8 mouse cellular contexts compared by ENCODE assay signal in the genomic region with DNA sequence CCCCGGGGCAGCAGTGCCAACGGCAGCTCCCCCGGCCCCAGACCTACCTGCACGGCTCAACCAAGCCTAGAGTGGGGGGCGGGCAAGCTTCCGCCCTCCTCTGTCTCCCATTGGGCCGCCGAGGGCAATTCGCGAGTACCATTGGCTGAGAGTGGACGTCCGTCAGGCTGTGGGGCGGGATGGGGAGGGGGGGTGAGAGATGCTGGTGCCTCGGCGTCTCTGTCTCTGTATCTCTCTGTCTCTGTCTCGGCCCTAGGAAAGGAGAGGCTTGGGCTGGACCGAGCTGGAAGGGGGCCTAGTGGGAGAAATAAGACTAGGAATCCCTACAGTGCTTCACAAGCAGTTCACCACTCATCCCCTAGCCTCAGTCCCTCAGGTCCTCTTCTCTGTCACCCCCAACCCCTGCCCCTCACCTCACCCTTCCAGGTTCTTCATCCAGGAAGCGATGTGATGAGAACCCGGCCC. TPM values are rescaled to one million over a fixed set of nuclear protein-coding genes. Genes with fewer than 3 reads are reported as not detected.
A peak's percentile ranks its signal among the peaks of the same experiment; 100 is the strongest.
DNase-seq lines count a peak whose midpoint lies in the region; ATAC-seq lines count a peak whose summit lies in the region.

No protein-coding gene starts in this region.

- peak; percentile 86 to 88 for DNase-seq in adrenal gland, adult 18-20 months (ENCODE audit: low spot score in 2 of 2)
- DNase-seq in embryo, embryonic 11 days: peak; percentile 96
- peak; percentile 92 for DNase-seq in gastrocnemius, postnatal 25 days
- peak; percentile 91 for DNase-seq in intestine, embryonic 14.5 days (ENCODE audit: low spot score)
- DNase-seq in left cerebral cortex, postnatal 14 days (ENCODE audit: low spot score in 2 of 2): peak; percentile 91 to 92
- peak; percentile 95 for DNase-seq in mesoderm, embryonic 11.5 days (ENCODE audit: low read depth, low spot score)
- peak; percentile 86 for DNase-seq in right cerebral cortex, postnatal 36 days (ENCODE audit: low spot score in 2 of 2)
- peak; percentile 94 for DNase-seq in yolk sac, embryonic 10.5 days (ENCODE audit: low spot score)

- H3K27ac ChIP-seq in intestine, embryonic 14.5 days (ENCODE audit: low read depth): peak overlapping the region; percentile 59

- H3K9me3 ChIP-seq in intestine, embryonic 14.5 days (ENCODE audit: control insufficient read depth, low read length): no peaks in the 10 kb centered on the region

- intact Hi-C loops in left cerebral cortex, postnatal 14 days (cut with DNase I): no loop called here

- WGBS in intestine, embryonic 14.5 days: 1% methylated on average over 19 of the region's 19 CpGs

- no peaks in the 10 kb centered on the region for H3K27me3 ChIP-seq in intestine, embryonic 14.5 days (replicated peaks; ENCODE audit: control insufficient read depth, insufficient read depth, low read length)

- peaks cover 11% of the 10 kb centered on the region for H3K4me1 ChIP-seq in intestine, embryonic 14.5 days (replicated peaks; ENCODE audit: control insufficient read depth, insufficient read depth, low read length)

- H3K4me2 ChIP-seq in intestine, embryonic 14.5 days (ENCODE audit: low read length): peak overlapping the region; percentile 74

- peak overlapping the region; percentile 94 for H3K9ac ChIP-seq in intestine, embryonic 14.5 days (ENCODE audit: low read length)

- H3K4me3 ChIP-seq in intestine, embryonic 14.5 days (ENCODE audit: low read depth, low read length): peak overlapping the region; percentile 97

- peaks cover 1% of the 10 kb centered on the region; the same call in 1 of the 2 replicates for H3K36me3 ChIP-seq in intestine, embryonic 14.5 days (ENCODE audit: control insufficient read depth, insufficient read depth, low read length)

- ATAC-seq in intestine, embryonic 14.5 days (replicated peaks; ENCODE audit: low FRiP score, low TSS enrichment, low read depth): peak; percentile 100

RNA-seq across cellular contexts. Expression of a gene that starts 0.7 kb away (rescaled TPM):
- total RNA-seq in adrenal gland, adult 18-20 months (2021): 10 to 100 TPM; 49.9 to 52.7 TPM
- 10 to 100 TPM; 18.1 to 18.6 TPM for total RNA-seq in gastrocnemius, postnatal 25 days (2021)
- 26.7 and 27.9 TPM in 2 replicates for polyA plus RNA-seq in intestine, embryonic 14.5 days (2014; fragmentation: Nextera tagmentation; extraction: Ambion mirVana)
- total RNA-seq in left cerebral cortex, postnatal 14 days (2021): 10 to 100 TPM; 64.8 to 71.7 TPM

Comparison
In these comparisons a context has a peak if more than half of its experiments do, and no peak if none do; other contexts are left out.
1. Peak in every context shown above with its lines: DNase-seq, ATAC-seq, H3K4me3 ChIP-seq and H3K27ac ChIP-seq.